Mouse (Mus musculus) neural tube, embryonic 12.5 days (tissue): Measurements from ENCODE around the gene Mfge8. TPM values are rescaled to one million over a fixed set of nuclear protein-coding genes. Genes with fewer than 3 reads are reported as not detected.
A peak's percentile ranks its signal among the peaks of the same experiment; 100 is the strongest.

ENCODE experiments used
- ATAC-seq: fragments of 200-750 bp; cut with Nextera tagmentation; 2 replicates; pipeline ENCODE4 v1.8.0; 2017; ENCODE audit warnings: low read depth, mild to moderate bottlenecking, moderate TSS enrichment, moderate library complexity; ENCODE audit not compliant: low FRiP score
- H3K27ac ChIP-seq: fragments of 300-500 bp; sonication (generic); 2 replicates; pipeline ENCODE4 v1.5.1; 2016
- H3K27me3 ChIP-seq: fragments of 300-500 bp; sonication (generic); replicated peaks from 2 replicates; pipeline ENCODE4 v1.6.1; 2016; ENCODE audit warnings: mild to moderate bottlenecking
- H3K36me3 ChIP-seq: fragments of 300-500 bp; sonication (generic); 2 replicates; pipeline ENCODE4 v1.6.1; 2016; ENCODE audit warnings: mild to moderate bottlenecking
- H3K4me1 ChIP-seq: fragments of 300-500 bp; sonication (generic); 2 replicates; pipeline ENCODE4 v1.6.1; 2016
- H3K4me2 ChIP-seq: fragments of 300-500 bp; sonication (generic); replicated peaks from 2 replicates; pipeline ENCODE4 v1.6.1; 2016; ENCODE audit warnings: mild to moderate bottlenecking
- H3K4me3 ChIP-seq: fragments of 300-500 bp; sonication (generic); 2 replicates; pipeline ENCODE4 v1.5.1; 2016
- H3K9ac ChIP-seq: fragments of 300-500 bp; sonication (generic); 2 replicates; pipeline ENCODE4 v1.6.1; 2016; ENCODE audit warnings: mild to moderate bottlenecking
- H3K9me3 ChIP-seq: fragments of 300-500 bp; sonication (generic); 2 replicates; pipeline ENCODE4 v1.6.1; 2016; ENCODE audit warnings: mild to moderate bottlenecking
- WGBS: fragments of 180-500 bp; shearing (Covaris S2); methylation state at CpG from one replicate; pipeline ENCODE4 v1.1.7; 2016; 5-methylcytosine and 5-hydroxymethylcytosine counted together
- polyA plus RNA-seq: library from polyadenylated mRNA; unstranded; fragments of >200 nt; fragmentation: Nextera tagmentation; extraction: Ambion mirVana; gene quantifications from 2 replicates; pipeline ENCODE4 v1.2.1, GENCODE M21; 2016

Gene Mfge8
- polyA plus RNA-seq = 62.8 and 64.5 TPM in 2 replicates

DNA sequence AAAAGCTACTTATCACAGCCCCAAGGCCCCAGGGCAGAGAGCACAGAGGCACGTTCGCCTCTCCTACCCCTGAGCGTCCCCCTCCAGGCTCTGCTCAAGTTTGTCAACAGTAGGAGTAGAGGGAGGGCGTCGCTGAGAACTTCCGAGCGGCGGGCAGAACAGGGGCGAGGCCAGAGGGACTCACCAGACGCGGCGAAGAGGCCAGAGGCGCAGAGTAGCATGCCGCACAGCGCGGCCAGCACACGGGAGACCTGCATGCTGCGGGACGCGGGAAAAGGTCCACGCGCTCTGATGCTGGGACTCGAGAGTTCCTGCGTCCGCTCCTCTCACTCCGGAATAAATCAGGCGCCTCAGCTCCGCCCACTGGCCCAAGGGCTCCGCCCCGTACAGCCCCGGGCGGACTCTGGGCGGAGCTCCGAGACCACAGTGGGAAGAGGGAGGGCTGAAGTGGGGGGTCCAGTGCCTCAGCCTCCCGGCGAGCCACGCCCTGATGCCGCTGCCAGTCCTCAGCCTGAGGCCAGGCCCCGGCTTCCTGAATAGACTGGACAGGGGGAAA is at the start of gene Mfge8:
TSS of gene Mfge8 (minus strand) at position 350 of the 556 bp plus-strand sequence.
- peaks cover 5% of the 10 kb centered on the region; the same call in 1 of the 2 replicates for H3K36me3 ChIP-seq
- peak; percentile 94 for ATAC-seq
- WGBS = under 1% methylated on average over 39 of the region's 39 CpGs
- no peaks in the 10 kb centered on the region for H3K9me3 ChIP-seq
- H3K27ac ChIP-seq = no peak within 1 kb of the TSS
- H3K4me1 ChIP-seq = peaks cover 18% of the 10 kb centered on the region
- H3K9ac ChIP-seq = peak within 1 kb of the TSS; percentile 56
- 0 out of 2 replicates have a peak, but pooled peaks cover 4% of the 10 kb centered on the region for H3K27me3 ChIP-seq
- peak within 1 kb of the TSS; percentile 57 for H3K4me3 ChIP-seq
- H3K4me2 ChIP-seq = peak within 1 kb of the TSS; percentile 89

DNA sequence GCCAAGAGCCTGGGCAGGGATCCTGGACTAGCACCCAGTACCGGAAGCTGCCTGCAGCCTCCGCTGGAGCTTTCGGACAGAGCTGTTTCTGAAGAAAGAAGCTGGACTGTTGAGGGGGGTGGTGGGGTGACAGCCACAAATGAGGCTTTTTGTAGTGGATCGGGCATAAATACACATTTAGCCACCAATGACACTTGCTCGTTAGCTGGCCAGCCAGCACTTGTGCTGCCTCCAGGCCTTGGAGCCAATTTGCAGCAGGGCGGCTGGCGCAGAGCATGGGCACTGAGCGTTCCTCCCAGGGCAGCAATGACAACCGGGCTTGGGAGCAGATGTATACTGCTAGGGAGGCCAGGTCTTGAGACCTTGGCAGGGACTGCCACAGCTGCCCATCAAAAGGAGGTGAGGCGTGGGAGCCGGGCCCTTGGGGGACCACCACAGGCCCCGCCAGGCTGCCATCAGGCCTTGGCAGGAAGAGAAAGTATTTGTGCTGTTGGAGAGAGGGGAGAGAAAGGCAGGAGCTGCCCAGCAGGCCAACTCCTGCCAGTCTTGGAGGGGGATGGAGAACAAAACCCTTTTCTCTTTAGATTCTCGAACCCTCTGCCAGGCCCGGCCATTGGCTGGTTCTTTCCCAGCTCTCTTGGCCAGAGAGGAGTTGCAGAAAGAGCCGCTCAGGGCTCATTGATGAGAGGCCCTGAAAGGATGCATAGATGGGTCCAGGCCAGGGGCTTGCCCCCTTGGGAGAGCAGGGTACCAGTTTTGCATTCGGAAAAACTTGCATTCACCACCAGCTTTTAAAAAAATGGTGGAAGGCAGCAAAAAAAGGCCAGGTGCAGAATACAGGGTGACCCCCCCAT is 45.9 kb upstream of the Mfge8 start:
- ATAC-seq = 0 out of 2 replicates have a peak, but pooled peaks have one; percentile 21
- Histone ChIP-seq H3K4me3 (no peak overlapping the region), H3K9me3 (no peaks in the 10 kb centered on the region), H3K27me3 (no peaks in the 10 kb centered on the region), H3K4me1 (peaks cover 6% of the 10 kb centered on the region; the same call in 1 of the 2 replicates), H3K36me3 (no peaks in the 10 kb centered on the region), H3K9ac (no peak overlapping the region), H3K27ac (no peak overlapping the region), H3K4me2 (no peak overlapping the region)
- WGBS = 77% methylated on average over 16 of the region's 16 CpGs

- Histone ChIP-seq H3K27ac (no peak overlapping the region), H3K9me3 (no peaks in the 10 kb centered on the region), H3K4me1 (peaks cover 6% of the 10 kb centered on the region; the same call in 1 of the 2 replicates), H3K4me2 (no peak overlapping the region), H3K27me3 (no peaks in the 10 kb centered on the region), H3K36me3 (no peaks in the 10 kb centered on the region), H3K4me3 (no peak overlapping the region), H3K9ac (no peak overlapping the region)
- 71% methylated on average over 5 of the region's 5 CpGs for WGBS
- ATAC-seq = no peak
These were observed 45.1 kb upstream of the Mfge8 start for GRCm38 (mm10) chr7:79193936-79194335.

DNA sequence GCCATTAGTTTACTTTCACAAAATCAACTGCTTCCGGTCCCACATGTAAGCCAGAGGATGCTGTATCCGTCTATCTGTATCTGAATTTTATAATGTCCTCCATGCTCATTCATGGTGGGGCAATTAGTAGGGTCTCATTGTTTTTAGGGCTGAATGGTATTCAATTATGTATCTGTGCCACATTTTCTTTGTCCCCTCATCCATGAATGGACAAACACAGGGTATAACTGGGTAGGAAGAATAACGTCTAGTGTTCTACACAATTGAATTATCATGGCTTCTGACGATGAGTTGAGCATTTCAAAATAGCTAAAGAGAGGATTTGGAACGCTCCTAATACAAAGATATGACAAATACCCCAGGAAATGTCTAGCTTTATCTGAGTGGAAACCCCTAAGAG is 42.6 kb upstream of the Mfge8 start:
- Histone ChIP-seq H3K27me3 (no peaks in the 10 kb centered on the region), H3K27ac (no peak overlapping the region), H3K9me3 (no peaks in the 10 kb centered on the region), H3K9ac (no peak overlapping the region), H3K4me2 (no peak overlapping the region), H3K36me3 (no peaks in the 10 kb centered on the region), H3K4me1 (peaks cover 6% of the 10 kb centered on the region; the same call in 1 of the 2 replicates), H3K4me3 (no peak overlapping the region)
- WGBS = 81% methylated on average over 5 of the region's 5 CpGs
- ATAC-seq = no peak

DNA sequence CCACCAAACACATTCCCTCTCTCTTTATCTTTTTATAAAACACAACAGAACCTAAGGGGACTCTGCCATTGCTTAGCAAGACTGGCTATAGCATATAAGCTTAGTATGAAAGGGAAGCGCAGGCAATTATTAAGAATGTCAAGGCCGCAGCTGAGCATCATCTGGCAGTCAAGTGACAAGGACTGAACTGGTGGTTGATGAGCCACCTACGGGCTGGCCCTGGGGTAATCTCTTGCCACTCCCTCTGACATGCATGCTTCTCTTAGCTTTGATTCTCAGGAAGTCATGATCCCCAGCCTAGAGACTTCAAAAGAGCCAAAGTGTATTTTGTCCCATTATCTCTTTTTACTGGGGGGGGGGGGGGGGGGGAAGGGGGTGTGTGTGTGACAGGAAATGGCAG is 41.7 kb upstream of the Mfge8 start:
- Histone ChIP-seq H3K36me3 (no peaks in the 10 kb centered on the region), H3K9me3 (no peaks in the 10 kb centered on the region), H3K4me1 (peaks cover 6% of the 10 kb centered on the region; the same call in 1 of the 2 replicates), H3K27me3 (no peaks in the 10 kb centered on the region), H3K27ac (no peak overlapping the region), H3K4me2 (no peak overlapping the region), H3K9ac (no peak overlapping the region), H3K4me3 (no peak overlapping the region)
- ATAC-seq = no peak
- WGBS = 27% methylated on average over 3 of the region's 3 CpGs

- WGBS = 42% methylated on average over 3 of the region's 5 CpGs
- no peak for ATAC-seq
- Histone ChIP-seq H3K4me3 (no peak overlapping the region), H3K27me3 (no peaks in the 10 kb centered on the region), H3K9me3 (no peaks in the 10 kb centered on the region), H3K4me1 (peaks cover 6% of the 10 kb centered on the region; the same call in 1 of the 2 replicates), H3K27ac (no peak overlapping the region), H3K9ac (no peak overlapping the region), H3K4me2 (no peak overlapping the region), H3K36me3 (no peaks in the 10 kb centered on the region)
These were observed 40.4 kb upstream of the Mfge8 start for GRCm38 (mm10) chr7:79189211-79189610.

GRCm38 (mm10) chr7:79187591-79187990 is 38.7 kb upstream of the Mfge8 start:
- no peak overlapping the region for H3K4me2 ChIP-seq
- no peak overlapping the region for H3K4me3 ChIP-seq
- no peak for ATAC-seq
- WGBS = 94% methylated on average over 2 of the region's 2 CpGs
- no peak overlapping the region for H3K27ac ChIP-seq
- H3K4me1 ChIP-seq = peaks cover 6% of the 10 kb centered on the region; the same call in 1 of the 2 replicates
- no peaks in the 10 kb centered on the region for H3K27me3 ChIP-seq
- no peaks in the 10 kb centered on the region for H3K9me3 ChIP-seq
- no peaks in the 10 kb centered on the region for H3K36me3 ChIP-seq
- H3K9ac ChIP-seq = no peak overlapping the region

- H3K36me3 ChIP-seq = no peaks in the 10 kb centered on the region
- no peaks in the 10 kb centered on the region for H3K4me1 ChIP-seq
- H3K27me3 ChIP-seq = no peaks in the 10 kb centered on the region
- 54% methylated on average over 1 of the region's 1 CpGs for WGBS
- no peaks in the 10 kb centered on the region for H3K9me3 ChIP-seq
- H3K27ac ChIP-seq = no peak overlapping the region
- ATAC-seq = no peak
- no peak overlapping the region for H3K4me2 ChIP-seq
- no peak overlapping the region for H3K4me3 ChIP-seq
- H3K9ac ChIP-seq = no peak overlapping the region
These were observed 34.6 kb upstream of the Mfge8 start for GRCm38 (mm10) chr7:79183417-79183816.

GRCm38 (mm10) chr7:79173800-79174199 is 24.9 kb upstream of the Mfge8 start:
- Histone ChIP-seq H3K27me3 (peaks cover 5% of the 10 kb centered on the region; the same call in 1 of the 2 replicates), H3K4me3 (no peak overlapping the region), H3K9ac (no peak overlapping the region), H3K9me3 (no peaks in the 10 kb centered on the region), H3K4me1 (no peaks in the 10 kb centered on the region), H3K4me2 (no peak overlapping the region), H3K27ac (no peak overlapping the region), H3K36me3 (no peaks in the 10 kb centered on the region)
- WGBS = 79% methylated on average over 3 of the region's 3 CpGs
- ATAC-seq = no peak

DNA sequence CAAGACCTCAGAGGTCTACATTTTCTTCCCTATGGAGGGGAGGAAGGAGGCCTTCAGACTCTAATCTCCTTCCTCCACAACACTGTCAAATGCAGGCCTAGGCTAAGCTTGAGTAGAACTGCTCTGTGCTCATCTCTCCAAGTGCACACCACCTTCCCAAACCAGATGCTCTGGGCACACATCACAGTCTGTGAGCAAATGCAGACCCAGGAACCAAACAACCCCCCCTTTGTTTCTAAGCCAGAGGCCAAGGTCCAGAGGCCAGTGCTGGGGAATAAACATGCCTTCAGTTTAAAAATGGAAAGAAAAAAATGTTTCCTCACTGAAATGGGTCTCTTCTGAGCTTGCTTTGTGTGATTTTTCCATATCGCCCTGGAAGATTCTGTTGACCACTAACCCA is 22.9 kb upstream of the Mfge8 start:
- no peak overlapping the region for H3K27ac ChIP-seq
- peaks cover 5% of the 10 kb centered on the region; the same call in 1 of the 2 replicates for H3K27me3 ChIP-seq
- no peaks in the 10 kb centered on the region for H3K4me1 ChIP-seq
- no peak overlapping the region for H3K4me3 ChIP-seq
- no peak overlapping the region for H3K4me2 ChIP-seq
- WGBS = 82% methylated on average over 1 of the region's 1 CpGs
- H3K9ac ChIP-seq = no peak overlapping the region
- H3K36me3 ChIP-seq = no peaks in the 10 kb centered on the region
- no peak for ATAC-seq
- no peaks in the 10 kb centered on the region for H3K9me3 ChIP-seq

DNA sequence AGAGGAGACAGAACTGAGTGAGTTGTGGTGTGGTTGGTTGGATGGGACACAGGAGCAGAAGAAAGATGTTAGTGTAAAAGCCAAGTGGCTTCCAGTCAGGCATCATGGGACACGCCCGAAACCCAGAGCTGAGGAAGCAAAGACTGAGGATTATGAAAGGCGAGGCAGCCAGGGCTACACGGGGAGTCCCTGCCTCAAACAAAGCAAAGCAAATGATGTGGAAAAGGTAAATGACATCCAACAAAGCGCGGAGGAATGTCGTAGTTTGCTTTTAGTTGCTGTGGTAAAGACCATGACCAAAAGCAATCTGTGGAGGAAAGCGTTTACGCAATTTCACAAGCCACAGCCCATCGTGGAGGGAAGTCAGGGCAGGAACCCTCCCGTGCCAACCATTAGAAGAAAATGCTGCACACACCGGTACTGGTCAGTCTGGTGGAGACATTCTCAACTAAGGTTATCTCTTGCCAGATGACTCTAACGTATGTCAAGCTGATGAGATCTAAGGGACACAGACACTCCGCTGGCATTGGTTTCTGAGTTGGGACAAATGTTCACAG is 18.2 kb upstream of the Mfge8 start:
- Histone ChIP-seq H3K27me3 (peaks cover 5% of the 10 kb centered on the region; the same call in 1 of the 2 replicates), H3K9ac (no peak overlapping the region), H3K36me3 (no peaks in the 10 kb centered on the region), H3K27ac (no peak overlapping the region), H3K9me3 (no peaks in the 10 kb centered on the region), H3K4me3 (no peak overlapping the region), H3K4me2 (no peak overlapping the region), H3K4me1 (no peaks in the 10 kb centered on the region; the same call in 1 of the 2 replicates)
- 34% methylated on average over 14 of the region's 14 CpGs for WGBS
- ATAC-seq = no peak

DNA sequence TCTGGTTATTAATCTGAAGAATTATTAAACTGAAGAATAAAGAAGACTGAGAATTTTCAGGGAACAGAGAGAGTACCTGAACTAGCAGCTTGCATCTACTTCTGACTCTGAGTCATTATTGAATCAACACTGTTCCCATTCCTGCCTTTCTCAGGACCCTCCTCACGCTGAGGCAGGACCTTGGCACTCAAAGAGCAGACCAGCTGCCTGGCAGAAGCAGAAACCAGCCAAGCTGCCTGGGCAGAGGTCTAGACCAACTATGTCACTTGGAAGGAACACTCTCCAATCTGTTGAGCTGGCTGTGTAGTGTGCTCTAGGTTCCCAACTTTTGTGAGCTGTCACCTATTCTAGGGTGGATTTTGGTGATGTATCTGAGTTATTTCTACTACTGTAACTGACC is 10.5 kb upstream of the Mfge8 start:
- ATAC-seq = no peak
- WGBS = 76% methylated on average over 1 of the region's 1 CpGs

More for the DNA sequence above, 10.5 kb upstream of the Mfge8 start:
- no peaks in the 10 kb centered on the region for H3K9me3 ChIP-seq
- no peak overlapping the region for H3K9ac ChIP-seq
- H3K4me3 ChIP-seq = no peak overlapping the region
- H3K27ac ChIP-seq = no peak overlapping the region
- no peaks in the 10 kb centered on the region for H3K4me1 ChIP-seq
- no peak overlapping the region for H3K4me2 ChIP-seq
- H3K36me3 ChIP-seq = no peaks in the 10 kb centered on the region
- no peaks in the 10 kb centered on the region for H3K27me3 ChIP-seq
